In genomic region chr5:123904059-123904672, GRCm38 (mm10) we compare ENCODE assay signal across 16 mouse cellular contexts. TPM values are rescaled to one million over a fixed set of nuclear protein-coding genes. Genes with fewer than 3 reads are reported as not detected.
DNase-seq lines count a peak whose midpoint lies in the region; ATAC-seq and TF ChIP-seq lines count a peak whose summit lies in the region.
"Had no signal": no experiment of that assay in that cellular context is flagged by ENCODE, and none has a peak within 500 bp of the region (broad histone marks: within the 10 kb centered on the region; RNA-seq: fewer than 3 reads in every experiment).

No protein-coding gene starts in this region.

- no peak overlapping the region for H3K4me2 ChIP-seq in intestine, postnatal 0 days (replicated peaks; ENCODE audit: low read depth)
- no peak overlapping the region for H3K4me2 ChIP-seq in intestine, embryonic 15.5 days (replicated peaks)
- H3K4me2 ChIP-seq: hindbrain, embryonic 12.5 days; liver, embryonic 12.5 days; midbrain, embryonic 13.5 days had no signal

- H3K4me1 ChIP-seq in intestine, postnatal 0 days (replicated peaks; ENCODE audit: control insufficient read depth, insufficient read depth, low read length) = no peaks in the 10 kb centered on the region
- H3K4me1 ChIP-seq in intestine, embryonic 15.5 days (replicated peaks) = peaks cover 10% of the 10 kb centered on the region

- no peak overlapping the region for H3K4me3 ChIP-seq in intestine, postnatal 0 days (ENCODE audit: low read depth, low read length)
- H3K4me3 ChIP-seq in intestine, embryonic 15.5 days (replicated peaks) = no peak overlapping the region
- H3K4me3 ChIP-seq: forebrain, embryonic 10.5 days; hindbrain, embryonic 12.5 days; liver, embryonic 12.5 days; midbrain, embryonic 13.5 days had no signal

- no peaks in the 10 kb centered on the region for H3K27me3 ChIP-seq in intestine, postnatal 0 days (replicated peaks; ENCODE audit: control insufficient read depth, insufficient read depth, low read length)
- no peaks in the 10 kb centered on the region for H3K27me3 ChIP-seq in intestine, embryonic 15.5 days (replicated peaks)
- H3K27me3 ChIP-seq: hindbrain, embryonic 12.5 days; midbrain, embryonic 13.5 days had no signal

- no peaks in the 10 kb centered on the region for H3K9me3 ChIP-seq in intestine, postnatal 0 days (ENCODE audit: control insufficient read depth)
- no peaks in the 10 kb centered on the region for H3K9me3 ChIP-seq in intestine, embryonic 15.5 days
- H3K9me3 ChIP-seq: forebrain, embryonic 10.5 days; hindbrain, embryonic 12.5 days; liver, embryonic 12.5 days; midbrain, embryonic 13.5 days had no signal

- H3K27ac ChIP-seq in intestine, postnatal 0 days (ENCODE audit: low read depth, low read length) = no peak overlapping the region
- H3K27ac ChIP-seq in intestine, embryonic 15.5 days = no peak overlapping the region
- H3K27ac ChIP-seq: forebrain, embryonic 10.5 days; hindbrain, embryonic 12.5 days; liver, embryonic 12.5 days; midbrain, embryonic 13.5 days had no signal

- peak; percentile 43 for TF ChIP-seq CTCF in intestine, postnatal 0 days (IDR thresholded peaks at IDR 0.05; ENCODE audit: low read depth)

- no peak for ATAC-seq in intestine, postnatal 0 days
- ATAC-seq in intestine, embryonic 15.5 days = no peak
- ATAC-seq: liver, embryonic 12.5 days; midbrain, embryonic 13.5 days had no signal

- H3K36me3 ChIP-seq in intestine, postnatal 0 days (ENCODE audit: control insufficient read depth, insufficient read depth) = peaks cover 7% of the 10 kb centered on the region; the same call in 1 of the 2 replicates
- H3K36me3 ChIP-seq in intestine, embryonic 15.5 days = no peaks in the 10 kb centered on the region

- H3K9ac ChIP-seq in intestine, postnatal 0 days (ENCODE audit: low read depth, low read length) = no peak overlapping the region
- H3K9ac ChIP-seq in intestine, embryonic 15.5 days = no peak overlapping the region
- H3K9ac ChIP-seq: hindbrain, embryonic 12.5 days; liver, embryonic 12.5 days; midbrain, embryonic 13.5 days had no signal

- WGBS in intestine, postnatal 0 days = 68% methylated on average over 11 of the region's 11 CpGs
- 69% methylated on average over 11 of the region's 11 CpGs for WGBS in intestine, embryonic 15.5 days

- peak; percentile 29 for DNase-seq in thymus, postnatal 0 days (ENCODE audit: low spot score)
- no peak for DNase-seq in thymus, postnatal 10 days (ENCODE audit: low spot score in 2 of 2)
- DNase-seq in ZHBTc4 (ENCODE audit: low read depth, low spot score) = peak; percentile 52
- DNase-seq in embryo, embryonic 10.5 days (ENCODE audit: low spot score) = no peak
- no peak for DNase-seq in Muller cell, postnatal 12 days (ENCODE audit: inconsistent ontology term)
- DNase-seq: cerebellum, adult 18-20 months; layer of hippocampus, postnatal 36 days; left cerebral cortex, postnatal 4 days had no signal

RNA-seq across cellular contexts. Expression of gene Denr, which starts 2.8 kb away (rescaled TPM):
- polyA plus RNA-seq in intestine, postnatal 0 days (2015; fragmentation: Nextera tagmentation; extraction: Ambion mirVana) = 82.7 and 89.1 TPM in 2 replicates
- polyA plus RNA-seq in intestine, embryonic 15.5 days (2015; fragmentation: Nextera tagmentation; extraction: Ambion mirVana) = 117 and 146 TPM in 2 replicates
- 141 and 142 TPM in 2 replicates for polyA plus RNA-seq in thymus, postnatal 0 days (2015; fragmentation: Nextera tagmentation; extraction: Ambion mirVana)

RNA-seq across cellular contexts. Expression of gene Gm43518, which starts 23.1 kb away (rescaled TPM):
- polyA plus RNA-seq in intestine, postnatal 0 days (2015; fragmentation: Nextera tagmentation; extraction: Ambion mirVana) = 0.35 and 0.41 TPM in 2 replicates
- 1.5 and 2.2 TPM in 2 replicates for polyA plus RNA-seq in intestine, embryonic 15.5 days (2015; fragmentation: Nextera tagmentation; extraction: Ambion mirVana)
- polyA plus RNA-seq in thymus, postnatal 0 days (2015; fragmentation: Nextera tagmentation; extraction: Ambion mirVana) = 1.0 and 1.5 TPM in 2 replicates
- polyA plus RNA-seq: C2C12 had no signal

RNA-seq across cellular contexts. Expression of gene Hcar1, which starts 24.3 kb away (rescaled TPM):
- 1.4 TPM in 2 replicates for polyA plus RNA-seq in intestine, postnatal 0 days (2015; fragmentation: Nextera tagmentation; extraction: Ambion mirVana)
- polyA plus RNA-seq in intestine, embryonic 15.5 days (2015; fragmentation: Nextera tagmentation; extraction: Ambion mirVana) = 2.3 and 2.8 TPM in 2 replicates
- polyA plus RNA-seq in thymus, postnatal 0 days (2015; fragmentation: Nextera tagmentation; extraction: Ambion mirVana) = 0.27 and 0.38 TPM in 2 replicates
- polyA plus RNA-seq: forebrain, embryonic 10.5 days had no signal

RNA-seq across cellular contexts. Expression of gene Ccdc62, which starts 26.3 kb away (rescaled TPM):
- 3.8 and 4.0 TPM in 2 replicates for polyA plus RNA-seq in intestine, postnatal 0 days (2015; fragmentation: Nextera tagmentation; extraction: Ambion mirVana)
- polyA plus RNA-seq in intestine, embryonic 15.5 days (2015; fragmentation: Nextera tagmentation; extraction: Ambion mirVana) = 4.7 and 5.1 TPM in 2 replicates
- polyA plus RNA-seq in thymus, postnatal 0 days (2015; fragmentation: Nextera tagmentation; extraction: Ambion mirVana) = 7.3 and 8.0 TPM in 2 replicates

RNA-seq across cellular contexts. Expression of gene Hcar2, which starts 38.9 kb away (rescaled TPM):
- 0.16 and 0.30 TPM in 2 replicates for polyA plus RNA-seq in intestine, postnatal 0 days (2015; fragmentation: Nextera tagmentation; extraction: Ambion mirVana)
- 0.09 TPM in 1 of 2 replicates, not detected in the other for polyA plus RNA-seq in intestine, embryonic 15.5 days (2015; fragmentation: Nextera tagmentation; extraction: Ambion mirVana)
- 0.45 and 1.0 TPM in 2 replicates for polyA plus RNA-seq in thymus, postnatal 0 days (2015; fragmentation: Nextera tagmentation; extraction: Ambion mirVana)
- polyA plus RNA-seq: C2C12; forebrain, embryonic 10.5 days; heart, embryonic 16.5 days; hindbrain, embryonic 12.5 days; midbrain, embryonic 13.5 days had no signal

Comparison
In these comparisons a context has a peak if more than half of its experiments do, and no peak if none do; other contexts are left out.
1. DNase-seq: peak in thymus, postnatal 0 days (single experiment) and ZHBTc4 (single experiment); none in thymus, postnatal 10 days (0 of 2), embryo, embryonic 10.5 days (single experiment) and Muller cell, postnatal 12 days (single experiment).